Mouse (Mus musculus): Measurements from ENCODE around the gene Traf5. TPM values are rescaled to one million over a fixed set of nuclear protein-coding genes. Genes with fewer than 3 reads are reported as not detected.

Gene Traf5
- total RNA-seq, 1 experiment = 2.1 TPM

- Histone ChIP-seq H3K9ac (ENCODE audit: insufficient read depth, low read depth, low read length, poor library complexity, severe bottlenecking) (no peak overlapping the region), H3K27ac (ENCODE audit: insufficient read depth, low read depth, low read length, poor library complexity, severe bottlenecking) (no peak overlapping the region), H3K36me3 (ENCODE audit: control insufficient read depth, insufficient read depth, low read length, poor library complexity, severe bottlenecking) (no peaks in the 10 kb centered on the region), H3K4me1 (ENCODE audit: control insufficient read depth in 2 of 2, insufficient read depth in 2 of 2, low read length in 2 of 2, poor library complexity in 1 of 2) (no peaks in the 10 kb centered on the region), H3K9me3 (ENCODE audit: control insufficient read depth, insufficient read depth, low read depth, low read length) (no peaks in the 10 kb centered on the region), H3K4me3 (ENCODE audit: insufficient read depth in 1 of 2, low read depth in 1 of 2, low read length in 2 of 2, poor library complexity in 1 of 2, severe bottlenecking in 1 of 2) (no peak overlapping the region)
- TF ChIP-seq CHD2 (IDR thresholded peaks at IDR 0.05; ENCODE audit: low read depth, low read length) = no peak
- TF ChIP-seq ZC3H11A (IDR thresholded peaks at IDR 0.05; ENCODE audit: borderline replicate concordance, low read depth, low read length) = no peak
- no peak for TF ChIP-seq MAFK (IDR thresholded peaks at IDR 0.05; ENCODE audit: insufficient read depth, low read depth, low read length)
- no peak for TF ChIP-seq HCFC1 (IDR thresholded peaks at IDR 0.05; ENCODE audit: borderline replicate concordance, insufficient read depth, low read length)
- no peak for TF ChIP-seq ZNF384 (IDR thresholded peaks at IDR 0.05; ENCODE audit: low read depth, low read length)
- in situ Hi-C loops (cut with MboI; ENCODE audit: low sequenced_read_pairs in 2 of 2, unreplicated experiment in 2 of 2) = no loop called here
- no peak for DNase-seq (ENCODE audit: low read depth, low spot score)
Observed at GRCm38 (mm10) chr1:192085218-192085617, 7.1 kb downstream of the Traf5 start.

- in situ Hi-C loops (cut with MboI; ENCODE audit: low sequenced_read_pairs in 2 of 2, unreplicated experiment in 2 of 2) = no loop called here
- H3K4me1 ChIP-seq (ENCODE audit: control insufficient read depth in 2 of 2, insufficient read depth in 2 of 2, low read length in 2 of 2, poor library complexity in 1 of 2) = no peaks in the 10 kb centered on the region
- TF ChIP-seq CHD2 (IDR thresholded peaks at IDR 0.05; ENCODE audit: low read depth, low read length) (no peak), MAFK (IDR thresholded peaks at IDR 0.05; ENCODE audit: insufficient read depth, low read depth, low read length) (no peak), ZC3H11A (IDR thresholded peaks at IDR 0.05; ENCODE audit: borderline replicate concordance, low read depth, low read length) (no peak), ZNF384 (IDR thresholded peaks at IDR 0.05; ENCODE audit: low read depth, low read length) (no peak), HCFC1 (IDR thresholded peaks at IDR 0.05; ENCODE audit: borderline replicate concordance, insufficient read depth, low read length) (no peak)
- H3K4me3 ChIP-seq (ENCODE audit: insufficient read depth in 1 of 2, low read depth in 1 of 2, low read length in 2 of 2, poor library complexity in 1 of 2, severe bottlenecking in 1 of 2) = no peak overlapping the region
- no peaks in the 10 kb centered on the region for H3K9me3 ChIP-seq (ENCODE audit: control insufficient read depth, insufficient read depth, low read depth, low read length)
- no peak overlapping the region for H3K9ac ChIP-seq (ENCODE audit: insufficient read depth, low read depth, low read length, poor library complexity, severe bottlenecking)
- no peak overlapping the region for H3K27ac ChIP-seq (ENCODE audit: insufficient read depth, low read depth, low read length, poor library complexity, severe bottlenecking)
- DNase-seq (ENCODE audit: low read depth, low spot score) = no peak
- no peaks in the 10 kb centered on the region for H3K36me3 ChIP-seq (ENCODE audit: control insufficient read depth, insufficient read depth, low read length, poor library complexity, severe bottlenecking)
Observed at GRCm38 (mm10) chr1:192082646-192083045, 9.7 kb downstream of the Traf5 start.

GRCm38 (mm10) chr1:192081129-192081528 lies 11.2 kb downstream of the Traf5 start:
- no peaks in the 10 kb centered on the region for H3K9me3 ChIP-seq (ENCODE audit: control insufficient read depth, insufficient read depth, low read depth, low read length)
- TF ChIP-seq MAFK (IDR thresholded peaks at IDR 0.05; ENCODE audit: insufficient read depth, low read depth, low read length) = peak; percentile 93
- TF ChIP-seq HCFC1 (IDR thresholded peaks at IDR 0.05; ENCODE audit: borderline replicate concordance, insufficient read depth, low read length) = no peak

GRCm38 (mm10) chr1:192079121-192079520 lies 13.2 kb downstream of the Traf5 start:
- no peak for DNase-seq (ENCODE audit: low read depth, low spot score)
- in situ Hi-C loops (cut with MboI; ENCODE audit: low sequenced_read_pairs in 2 of 2, unreplicated experiment in 2 of 2) = no loop called here
- Histone ChIP-seq H3K4me1 (ENCODE audit: control insufficient read depth in 2 of 2, insufficient read depth in 2 of 2, low read length in 2 of 2, poor library complexity in 1 of 2) (no peaks in the 10 kb centered on the region), H3K4me3 (ENCODE audit: insufficient read depth in 1 of 2, low read depth in 1 of 2, low read length in 2 of 2, poor library complexity in 1 of 2, severe bottlenecking in 1 of 2) (no peak overlapping the region), H3K9me3 (ENCODE audit: control insufficient read depth, insufficient read depth, low read depth, low read length) (no peaks in the 10 kb centered on the region), H3K27ac (ENCODE audit: insufficient read depth, low read depth, low read length, poor library complexity, severe bottlenecking) (no peak overlapping the region), H3K36me3 (ENCODE audit: control insufficient read depth, insufficient read depth, low read length, poor library complexity, severe bottlenecking) (no peaks in the 10 kb centered on the region), H3K9ac (ENCODE audit: insufficient read depth, low read depth, low read length, poor library complexity, severe bottlenecking) (no peak overlapping the region)
- no peak for TF ChIP-seq MAFK (IDR thresholded peaks at IDR 0.05; ENCODE audit: insufficient read depth, low read depth, low read length)
- no peak for TF ChIP-seq CHD2 (IDR thresholded peaks at IDR 0.05; ENCODE audit: low read depth, low read length)
- no peak for TF ChIP-seq ZC3H11A (IDR thresholded peaks at IDR 0.05; ENCODE audit: borderline replicate concordance, low read depth, low read length)

More at GRCm38 (mm10) chr1:192081129-192081528, 11.2 kb downstream of the Traf5 start:
- Histone ChIP-seq H3K36me3 (ENCODE audit: control insufficient read depth, insufficient read depth, low read length, poor library complexity, severe bottlenecking) (no peaks in the 10 kb centered on the region), H3K9ac (ENCODE audit: insufficient read depth, low read depth, low read length, poor library complexity, severe bottlenecking) (no peak overlapping the region), H3K27ac (ENCODE audit: insufficient read depth, low read depth, low read length, poor library complexity, severe bottlenecking) (no peak overlapping the region), H3K4me3 (ENCODE audit: insufficient read depth in 1 of 2, low read depth in 1 of 2, low read length in 2 of 2, poor library complexity in 1 of 2, severe bottlenecking in 1 of 2) (no peak overlapping the region), H3K4me1 (ENCODE audit: control insufficient read depth in 2 of 2, insufficient read depth in 2 of 2, low read length in 2 of 2, poor library complexity in 1 of 2) (no peaks in the 10 kb centered on the region)
- no peak for DNase-seq (ENCODE audit: low read depth, low spot score)
- in situ Hi-C loops (cut with MboI; ENCODE audit: low sequenced_read_pairs in 2 of 2, unreplicated experiment in 2 of 2) = no loop called here

GRCm38 (mm10) chr1:192078406-192078805 lies 14.0 kb downstream of the Traf5 start:
- TF ChIP-seq MAFK (IDR thresholded peaks at IDR 0.05; ENCODE audit: insufficient read depth, low read depth, low read length) = no peak
- no peak for TF ChIP-seq CHD2 (IDR thresholded peaks at IDR 0.05; ENCODE audit: low read depth, low read length)
- no peak for TF ChIP-seq ZNF384 (IDR thresholded peaks at IDR 0.05; ENCODE audit: low read depth, low read length)
- no peak for TF ChIP-seq HCFC1 (IDR thresholded peaks at IDR 0.05; ENCODE audit: borderline replicate concordance, insufficient read depth, low read length)
- no peak for TF ChIP-seq ZC3H11A (IDR thresholded peaks at IDR 0.05; ENCODE audit: borderline replicate concordance, low read depth, low read length)
- H3K4me3 ChIP-seq (ENCODE audit: insufficient read depth in 1 of 2, low read depth in 1 of 2, low read length in 2 of 2, poor library complexity in 1 of 2, severe bottlenecking in 1 of 2) = no peak overlapping the region
- H3K27ac ChIP-seq (ENCODE audit: insufficient read depth, low read depth, low read length, poor library complexity, severe bottlenecking) = no peak overlapping the region
- no peak overlapping the region for H3K9ac ChIP-seq (ENCODE audit: insufficient read depth, low read depth, low read length, poor library complexity, severe bottlenecking)
- no peaks in the 10 kb centered on the region for H3K36me3 ChIP-seq (ENCODE audit: control insufficient read depth, insufficient read depth, low read length, poor library complexity, severe bottlenecking)
- no peaks in the 10 kb centered on the region for H3K4me1 ChIP-seq (ENCODE audit: control insufficient read depth in 2 of 2, insufficient read depth in 2 of 2, low read length in 2 of 2, poor library complexity in 1 of 2)
- in situ Hi-C loops (cut with MboI; ENCODE audit: low sequenced_read_pairs in 2 of 2, unreplicated experiment in 2 of 2) = no loop called here
- no peaks in the 10 kb centered on the region for H3K9me3 ChIP-seq (ENCODE audit: control insufficient read depth, insufficient read depth, low read depth, low read length)
- no peak for DNase-seq (ENCODE audit: low read depth, low spot score)
